Mouse (Mus musculus): Measurements from ENCODE around the gene Gm20388. TPM values are rescaled to one million over a fixed set of nuclear protein-coding genes. Genes with fewer than 3 reads are reported as not detected.

Gene Gm20388
- polyA plus RNA-seq, 1 experiment = 49.7 TPM

DNA sequence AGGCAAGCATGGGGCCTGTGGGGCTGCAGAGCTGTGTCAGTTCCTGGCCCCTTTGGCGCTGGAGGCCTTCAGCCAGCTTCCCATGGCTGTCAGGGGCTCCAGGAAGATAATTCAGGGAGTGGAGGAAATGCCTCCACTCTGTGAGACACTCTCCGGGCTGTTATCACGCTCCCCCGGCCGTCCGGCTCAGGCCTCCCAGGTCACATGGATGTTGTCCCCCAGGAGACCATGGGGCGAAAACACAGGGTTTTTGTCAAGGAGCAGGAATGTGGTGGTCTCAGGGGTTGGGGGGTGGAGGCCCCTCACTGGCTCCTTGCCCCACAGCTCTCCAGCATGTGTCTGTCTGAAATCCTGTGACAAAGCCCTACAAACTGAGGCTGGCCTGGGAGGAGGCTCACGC lies 2216.0 kb downstream of the Gm20388 start:
- DNase-seq = no peak
- TF ChIP-seq CTCF (conservative IDR thresholded peaks at IDR 0.05; ENCODE audit: insufficient read depth, insufficient read length, low read depth, low read length) = no peak
- TF ChIP-seq POLR2A (IDR thresholded peaks at IDR 0.05; ENCODE audit: low read depth, low read length) = no peak

GRCm38 (mm10) chr8:122134121-122134529 lies 2223.5 kb downstream of the Gm20388 start:
- H3K36me3 ChIP-seq (ENCODE audit: control insufficient read depth, insufficient read depth, low read length) = no peaks in the 10 kb centered on the region
- peak; percentile 29 for DNase-seq
- H3K4me1 ChIP-seq (ENCODE audit: control insufficient read depth, insufficient read depth, low read length) = no peaks in the 10 kb centered on the region
- no peak overlapping the region for H3K27ac ChIP-seq (ENCODE audit: insufficient read depth, low read depth, low read length)
- TF ChIP-seq POLR2A (IDR thresholded peaks at IDR 0.05; ENCODE audit: low read depth, low read length) = no peak
- no peak for TF ChIP-seq CTCF (conservative IDR thresholded peaks at IDR 0.05; ENCODE audit: insufficient read depth, insufficient read length, low read depth, low read length)
- no peak overlapping the region for H3K4me3 ChIP-seq (ENCODE audit: insufficient read depth, low read depth, low read length)
- 84% methylated on average over 3 of the region's 3 CpGs for WGBS
- H3K27me3 ChIP-seq (replicated peaks; ENCODE audit: control insufficient read depth, insufficient read depth, low read length) = no peaks in the 10 kb centered on the region

More for the DNA sequence above, 2216.0 kb downstream of the Gm20388 start:
- no peaks in the 10 kb centered on the region for H3K36me3 ChIP-seq (ENCODE audit: control insufficient read depth, insufficient read depth, low read length)
- H3K4me3 ChIP-seq (ENCODE audit: insufficient read depth, low read depth, low read length) = no peak overlapping the region
- WGBS = 64% methylated on average over 8 of the region's 8 CpGs
- no peaks in the 10 kb centered on the region for H3K4me1 ChIP-seq (ENCODE audit: control insufficient read depth, insufficient read depth, low read length)
- H3K27ac ChIP-seq (ENCODE audit: insufficient read depth, low read depth, low read length) = no peak overlapping the region
- H3K27me3 ChIP-seq (replicated peaks; ENCODE audit: control insufficient read depth, insufficient read depth, low read length) = no peaks in the 10 kb centered on the region

- TF ChIP-seq POLR2A (IDR thresholded peaks at IDR 0.05; ENCODE audit: low read depth, low read length) (no peak), CTCF (conservative IDR thresholded peaks at IDR 0.05; ENCODE audit: insufficient read depth, insufficient read length, low read depth, low read length) (peak; percentile 29; the same call in 1 of the 2 replicates)
Measured at GRCm38 (mm10) chr8:122135494-122135893, 2224.9 kb downstream of the Gm20388 start.

DNA sequence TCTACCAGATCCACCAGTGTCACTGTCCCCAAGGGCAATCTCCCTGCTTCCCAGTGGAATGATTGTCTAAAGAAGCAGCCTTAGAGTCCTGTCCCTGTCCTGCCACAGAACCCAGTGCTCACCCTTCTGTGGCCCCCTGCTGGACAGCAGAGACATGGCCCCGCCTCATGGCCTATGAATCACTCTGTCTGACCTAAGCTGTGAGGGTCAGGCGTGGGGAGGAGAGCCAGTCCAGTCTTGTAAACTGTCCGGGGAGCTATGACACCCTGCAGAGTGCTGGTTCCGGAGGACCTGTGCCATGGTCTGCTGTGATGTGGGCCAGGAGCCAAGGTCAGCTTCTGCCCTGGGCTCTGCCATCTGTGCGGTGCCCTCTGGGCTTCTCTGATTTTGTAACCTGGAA lies 2229.1 kb downstream of the Gm20388 start:
- Histone ChIP-seq H3K4me3 (ENCODE audit: insufficient read depth, low read depth, low read length) (no peak overlapping the region), H3K27ac (ENCODE audit: insufficient read depth, low read depth, low read length) (no peak overlapping the region)
- 33% methylated on average over 5 of the region's 5 CpGs for WGBS

More at GRCm38 (mm10) chr8:122135494-122135893, 2224.9 kb downstream of the Gm20388 start:
- Histone ChIP-seq H3K4me3 (ENCODE audit: insufficient read depth, low read depth, low read length) (no peak overlapping the region), H3K27me3 (replicated peaks; ENCODE audit: control insufficient read depth, insufficient read depth, low read length) (no peaks in the 10 kb centered on the region), H3K4me1 (ENCODE audit: control insufficient read depth, insufficient read depth, low read length) (no peaks in the 10 kb centered on the region), H3K27ac (ENCODE audit: insufficient read depth, low read depth, low read length) (no peak overlapping the region), H3K36me3 (ENCODE audit: control insufficient read depth, insufficient read depth, low read length) (no peaks in the 10 kb centered on the region)
- WGBS = 79% methylated on average over 5 of the region's 5 CpGs
- no peak for DNase-seq

GRCm38 (mm10) chr8:122140411-122140810 lies 2229.8 kb downstream of the Gm20388 start:
- TF ChIP-seq CTCF (conservative IDR thresholded peaks at IDR 0.05; ENCODE audit: insufficient read depth, insufficient read length, low read depth, low read length) = no peak
- no peak for TF ChIP-seq POLR2A (IDR thresholded peaks at IDR 0.05; ENCODE audit: low read depth, low read length)
- 78% methylated on average over 4 of the region's 4 CpGs for WGBS
- Histone ChIP-seq H3K27ac (ENCODE audit: insufficient read depth, low read depth, low read length) (no peak overlapping the region), H3K36me3 (ENCODE audit: control insufficient read depth, insufficient read depth, low read length) (no peaks in the 10 kb centered on the region), H3K4me1 (ENCODE audit: control insufficient read depth, insufficient read depth, low read length) (no peaks in the 10 kb centered on the region), H3K27me3 (replicated peaks; ENCODE audit: control insufficient read depth, insufficient read depth, low read length) (no peaks in the 10 kb centered on the region), H3K4me3 (ENCODE audit: insufficient read depth, low read depth, low read length) (no peak overlapping the region)
- DNase-seq = no peak

More for the DNA sequence above, 2229.1 kb downstream of the Gm20388 start:
- Histone ChIP-seq H3K27me3 (replicated peaks; ENCODE audit: control insufficient read depth, insufficient read depth, low read length) (no peaks in the 10 kb centered on the region), H3K4me1 (ENCODE audit: control insufficient read depth, insufficient read depth, low read length) (no peaks in the 10 kb centered on the region), H3K36me3 (ENCODE audit: control insufficient read depth, insufficient read depth, low read length) (no peaks in the 10 kb centered on the region)
- no peak for TF ChIP-seq POLR2A (IDR thresholded peaks at IDR 0.05; ENCODE audit: low read depth, low read length)
- TF ChIP-seq CTCF (conservative IDR thresholded peaks at IDR 0.05; ENCODE audit: insufficient read depth, insufficient read length, low read depth, low read length) = peak; percentile 83
- peak; percentile 80 for DNase-seq

GRCm38 (mm10) chr8:122142428-122142827 lies 2231.8 kb downstream of the Gm20388 start:
- TF ChIP-seq CTCF (conservative IDR thresholded peaks at IDR 0.05; ENCODE audit: insufficient read depth, insufficient read length, low read depth, low read length) (no peak), POLR2A (IDR thresholded peaks at IDR 0.05; ENCODE audit: low read depth, low read length) (no peak)
- DNase-seq = no peak
- WGBS = 91% methylated on average over 4 of the region's 4 CpGs

GRCm38 (mm10) chr8:122143231-122143630 lies 2232.6 kb downstream of the Gm20388 start:
- H3K4me3 ChIP-seq (ENCODE audit: insufficient read depth, low read depth, low read length) = no peak overlapping the region
- 94% methylated on average over 1 of the region's 1 CpGs for WGBS
- TF ChIP-seq CTCF (conservative IDR thresholded peaks at IDR 0.05; ENCODE audit: insufficient read depth, insufficient read length, low read depth, low read length) (0 out of 2 replicates have a peak, but pooled peaks have one; percentile 8), POLR2A (IDR thresholded peaks at IDR 0.05; ENCODE audit: low read depth, low read length) (no peak)
- no peak overlapping the region for H3K27ac ChIP-seq (ENCODE audit: insufficient read depth, low read depth, low read length)
- H3K27me3 ChIP-seq (replicated peaks; ENCODE audit: control insufficient read depth, insufficient read depth, low read length) = no peaks in the 10 kb centered on the region
- H3K36me3 ChIP-seq (ENCODE audit: control insufficient read depth, insufficient read depth, low read length) = no peaks in the 10 kb centered on the region
- no peak for DNase-seq
- no peaks in the 10 kb centered on the region for H3K4me1 ChIP-seq (ENCODE audit: control insufficient read depth, insufficient read depth, low read length)

More at GRCm38 (mm10) chr8:122142428-122142827, 2231.8 kb downstream of the Gm20388 start:
- Histone ChIP-seq H3K27ac (ENCODE audit: insufficient read depth, low read depth, low read length) (no peak overlapping the region), H3K36me3 (ENCODE audit: control insufficient read depth, insufficient read depth, low read length) (no peaks in the 10 kb centered on the region), H3K4me3 (ENCODE audit: insufficient read depth, low read depth, low read length) (no peak overlapping the region), H3K4me1 (ENCODE audit: control insufficient read depth, insufficient read depth, low read length) (no peaks in the 10 kb centered on the region), H3K27me3 (replicated peaks; ENCODE audit: control insufficient read depth, insufficient read depth, low read length) (no peaks in the 10 kb centered on the region)

All from kidney, adult 2 months (tissue).